Mouse (Mus musculus) embryonic facial prominence, embryonic 13.5 days (tissue): Measurements from ENCODE around the gene Wipi1. TPM values are rescaled to one million over a fixed set of nuclear protein-coding genes. Genes with fewer than 3 reads are reported as not detected.

Source experiments
- ATAC-seq: fragments of 200-750 bp; cut with Nextera tagmentation; 2 replicates; pipeline ENCODE4 v1.8.0; 2017; ENCODE audit warnings: low read depth; ENCODE audit not compliant: insufficient number of reproducible peaks, insufficient read depth, low FRiP score, low TSS enrichment
- H3K27ac ChIP-seq: fragments of 300-500 bp; sonication (generic); 2 replicates; pipeline ENCODE4 v1.5.1; 2015; ENCODE audit warnings: moderate library complexity, mild to moderate bottlenecking, inconsistent platforms
- H3K27me3 ChIP-seq: fragments of 300-500 bp; sonication (generic); 2 replicates; pipeline ENCODE4 v1.6.1; 2015; ENCODE audit warnings: mild to moderate bottlenecking, inconsistent platforms
- H3K36me3 ChIP-seq: fragments of 300-500 bp; sonication (generic); 2 replicates; pipeline ENCODE4 v1.6.1; 2015; ENCODE audit warnings: mild to moderate bottlenecking, inconsistent platforms
- H3K4me1 ChIP-seq: fragments of 300-500 bp; sonication (generic); 2 replicates; pipeline ENCODE4 v1.6.1; 2015; ENCODE audit warnings: inconsistent platforms
- H3K4me2 ChIP-seq: fragments of 300-500 bp; sonication (generic); 2 replicates; pipeline ENCODE4 v1.6.1; 2015; ENCODE audit warnings: moderate library complexity, mild to moderate bottlenecking, inconsistent platforms
- H3K4me3 ChIP-seq: fragments of 300-500 bp; sonication (generic); 2 replicates; pipeline ENCODE4 v1.5.1; 2015; ENCODE audit warnings: mild to moderate bottlenecking, inconsistent platforms
- H3K9ac ChIP-seq: fragments of 300-500 bp; sonication (generic); 2 replicates; pipeline ENCODE4 v1.6.1; 2015; ENCODE audit warnings: mild to moderate bottlenecking, inconsistent platforms
- H3K9me3 ChIP-seq: fragments of 300-500 bp; sonication (generic); 2 replicates; pipeline ENCODE4 v1.6.1; 2016; ENCODE audit warnings: inconsistent platforms
- WGBS: fragments of 180-500 bp; shearing (Covaris S2); methylation state at CpG from one replicate; pipeline ENCODE4 v1.1.7; 2015; ENCODE audit warnings: mixed read lengths; 5-methylcytosine and 5-hydroxymethylcytosine counted together
- polyA plus RNA-seq: library from polyadenylated mRNA; unstranded; fragments of >200 nt; fragmentation: Nextera tagmentation; extraction: Ambion mirVana; gene quantifications from 2 replicates; pipeline ENCODE4 v1.2.1, GENCODE M21; 2015

The Wipi1 gene
- polyA plus RNA-seq, 1 experiment from 2014 or later = 53.5 TPM

DNA sequence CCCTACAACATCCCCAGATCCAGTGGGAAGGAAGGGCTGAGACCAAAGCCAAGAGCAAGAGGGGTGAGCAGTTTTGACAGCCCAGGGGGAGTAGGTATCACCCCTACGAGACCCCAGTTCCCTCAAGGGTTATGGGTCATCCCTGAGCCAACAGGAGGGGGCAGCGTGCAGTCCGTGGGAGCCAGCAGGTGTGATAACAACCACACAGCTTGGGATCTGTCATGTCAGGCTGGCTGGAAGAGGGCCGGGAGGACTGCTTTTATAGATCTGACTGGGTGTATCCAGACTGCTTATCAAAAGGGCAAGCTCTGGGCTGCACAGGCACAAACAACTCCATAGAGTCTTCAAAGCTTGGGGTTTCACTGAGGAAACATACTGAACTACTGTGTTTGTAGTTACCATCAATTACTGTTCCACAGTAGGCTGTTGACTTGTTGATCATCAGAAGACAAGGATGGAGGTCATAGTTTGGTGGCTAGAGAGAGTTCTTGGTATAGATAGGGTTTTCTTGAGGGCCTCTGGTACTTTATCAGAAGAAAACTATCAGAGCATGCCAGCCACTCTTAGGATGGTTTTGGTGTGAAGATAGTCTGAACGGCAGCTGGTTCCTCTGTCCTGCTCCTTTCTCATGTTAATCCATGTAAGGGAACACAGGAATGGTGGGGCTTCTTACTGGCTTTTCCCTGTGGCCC, 62.0 kb downstream of the Wipi1 start:
- no peak overlapping the region for H3K27ac ChIP-seq
- no peaks in the 10 kb centered on the region for H3K27me3 ChIP-seq
- no peak overlapping the region for H3K4me3 ChIP-seq
- H3K36me3 ChIP-seq = no peaks in the 10 kb centered on the region
- no peaks in the 10 kb centered on the region for H3K9me3 ChIP-seq
- H3K9ac ChIP-seq = no peak overlapping the region
- WGBS = 76% methylated on average over 5 of the region's 5 CpGs
- H3K4me1 ChIP-seq = peaks cover 21% of the 10 kb centered on the region
- H3K4me2 ChIP-seq = no peak overlapping the region
- no peak for ATAC-seq

DNA sequence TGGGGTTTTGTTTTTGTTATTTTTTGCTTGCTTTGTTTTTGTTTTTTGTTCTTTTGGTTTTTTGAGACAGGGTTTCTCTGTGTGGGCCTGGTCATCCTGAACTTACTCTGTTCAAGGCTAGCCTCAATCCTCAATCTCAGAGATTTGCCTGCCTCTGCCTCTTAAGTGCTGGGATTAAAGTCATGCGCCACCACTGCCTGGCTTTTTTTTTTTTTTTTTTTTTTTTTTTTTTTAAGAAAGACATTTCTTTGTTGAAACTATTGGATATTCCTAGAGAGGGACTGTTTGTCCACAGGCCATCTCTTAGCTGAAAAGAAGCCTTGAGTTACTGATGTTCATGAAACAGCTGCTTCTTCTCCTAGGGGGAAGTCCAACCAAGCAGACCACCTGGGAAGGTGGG, 64.1 kb downstream of the Wipi1 start:
- Histone ChIP-seq H3K4me2 (no peak overlapping the region), H3K36me3 (no peaks in the 10 kb centered on the region), H3K27me3 (no peaks in the 10 kb centered on the region), H3K27ac (no peak overlapping the region), H3K9ac (no peak overlapping the region), H3K4me1 (peaks cover 15% of the 10 kb centered on the region), H3K4me3 (no peak overlapping the region), H3K9me3 (no peaks in the 10 kb centered on the region)
- ATAC-seq = no peak
- WGBS = 88% methylated on average over 1 of the region's 1 CpGs

- Histone ChIP-seq H3K4me3 (no peak overlapping the region), H3K4me2 (no peak overlapping the region), H3K9ac (no peak overlapping the region), H3K9me3 (no peaks in the 10 kb centered on the region), H3K36me3 (no peaks in the 10 kb centered on the region), H3K4me1 (peaks cover 15% of the 10 kb centered on the region), H3K27me3 (no peaks in the 10 kb centered on the region), H3K27ac (no peak overlapping the region)
- 59% methylated on average over 16 of the region's 16 CpGs for WGBS
- no peak for ATAC-seq
These were observed 65.3 kb downstream of the Wipi1 start for GRCm38 (mm10) chr11:109546305-109547001.

- no peak for ATAC-seq
- WGBS = 61% methylated on average over 12 of the region's 12 CpGs
- Histone ChIP-seq H3K9ac (no peak overlapping the region), H3K4me2 (no peak overlapping the region; the same call in 1 of the 2 replicates), H3K4me3 (no peak overlapping the region), H3K9me3 (no peaks in the 10 kb centered on the region), H3K36me3 (no peaks in the 10 kb centered on the region), H3K27me3 (no peaks in the 10 kb centered on the region), H3K27ac (no peak overlapping the region), H3K4me1 (peaks cover 15% of the 10 kb centered on the region)
These were observed 66.0 kb downstream of the Wipi1 start for GRCm38 (mm10) chr11:109545700-109546143.

DNA sequence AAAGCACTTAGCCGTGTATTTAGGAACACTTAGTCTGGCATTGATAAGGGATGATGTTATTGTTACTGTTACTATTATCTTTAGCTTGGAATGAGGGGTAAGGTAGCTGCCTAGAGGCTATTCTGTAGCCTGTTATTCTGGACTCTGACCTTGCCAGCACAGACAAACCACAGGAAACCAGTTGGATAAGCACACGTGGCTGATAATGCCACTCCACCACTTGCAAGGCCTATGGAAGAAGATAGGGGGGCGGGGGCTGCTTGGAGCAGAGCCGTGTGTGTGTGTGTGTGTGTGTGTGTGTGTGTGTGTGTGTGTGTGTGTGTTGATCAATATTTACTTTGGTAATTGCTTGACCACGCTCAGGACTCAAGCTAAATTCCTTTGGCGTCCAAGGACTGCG, 66.5 kb downstream of the Wipi1 start:
- no peak for ATAC-seq
- Histone ChIP-seq H3K4me3 (no peak overlapping the region), H3K27me3 (no peaks in the 10 kb centered on the region), H3K9ac (no peak overlapping the region), H3K36me3 (no peaks in the 10 kb centered on the region), H3K27ac (no peak overlapping the region), H3K4me2 (no peak overlapping the region), H3K4me1 (peaks cover 15% of the 10 kb centered on the region), H3K9me3 (no peaks in the 10 kb centered on the region)
- WGBS = 58% methylated on average over 7 of the region's 7 CpGs

DNA sequence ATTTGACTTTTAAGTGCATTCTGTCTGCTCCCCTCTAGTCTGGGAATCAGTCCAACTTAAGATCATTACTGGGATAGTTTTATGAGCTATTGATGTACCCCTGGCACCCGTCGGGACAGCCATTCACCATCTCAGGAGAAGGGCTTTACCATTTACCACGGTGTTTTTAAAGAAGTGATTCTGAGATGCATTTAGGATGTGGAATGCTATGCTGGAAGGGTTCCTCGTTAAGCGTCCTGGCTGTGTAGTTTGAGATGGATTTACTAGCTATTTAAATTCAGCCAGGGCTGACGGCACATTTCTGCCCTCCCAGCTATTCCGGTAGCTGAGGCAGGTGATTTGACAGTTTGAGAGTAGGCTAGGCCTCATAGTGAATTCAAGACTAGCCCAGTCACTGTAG, 67.3 kb downstream of the Wipi1 start:
- Histone ChIP-seq H3K4me3 (no peak overlapping the region), H3K9me3 (no peaks in the 10 kb centered on the region), H3K36me3 (no peaks in the 10 kb centered on the region), H3K27me3 (no peaks in the 10 kb centered on the region), H3K27ac (no peak overlapping the region), H3K9ac (no peak overlapping the region), H3K4me1 (peaks cover 15% of the 10 kb centered on the region), H3K4me2 (no peak overlapping the region)
- no peak for ATAC-seq
- 60% methylated on average over 7 of the region's 7 CpGs for WGBS

DNA sequence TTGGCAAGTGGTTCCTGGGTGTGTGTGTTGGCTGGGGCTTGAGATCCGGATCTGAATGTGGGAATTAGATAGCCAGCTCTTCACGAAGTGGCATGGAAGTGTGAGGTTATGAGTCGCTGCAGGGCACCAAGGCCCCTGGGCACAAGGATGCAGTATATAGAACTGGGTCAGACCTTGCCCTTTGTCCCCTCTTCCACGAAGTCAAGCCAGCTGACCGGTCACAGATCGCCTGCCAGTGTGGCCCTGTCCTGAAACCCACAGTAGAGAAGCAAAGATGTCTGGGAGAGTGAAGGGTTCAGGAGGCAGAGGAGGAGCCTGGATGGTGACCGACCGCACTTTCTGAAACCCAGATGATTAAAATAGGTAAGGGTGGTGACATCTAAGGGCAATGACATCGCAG, 68.3 kb downstream of the Wipi1 start:
- Histone ChIP-seq H3K4me1 (peaks cover 19% of the 10 kb centered on the region), H3K27ac (no peak overlapping the region), H3K9ac (no peak overlapping the region), H3K27me3 (no peaks in the 10 kb centered on the region), H3K4me3 (no peak overlapping the region), H3K4me2 (no peak overlapping the region), H3K36me3 (no peaks in the 10 kb centered on the region), H3K9me3 (no peaks in the 10 kb centered on the region)
- 81% methylated on average over 9 of the region's 9 CpGs for WGBS
- ATAC-seq = no peak

- Histone ChIP-seq H3K9ac (no peak overlapping the region), H3K4me2 (no peak overlapping the region), H3K4me1 (peaks cover 8% of the 10 kb centered on the region; the same call in 1 of the 2 replicates), H3K36me3 (no peaks in the 10 kb centered on the region), H3K27ac (no peak overlapping the region), H3K27me3 (no peaks in the 10 kb centered on the region), H3K4me3 (no peak overlapping the region), H3K9me3 (no peaks in the 10 kb centered on the region)
- ATAC-seq = no peak
- 50% methylated on average over 6 of the region's 6 CpGs for WGBS
These were observed 72.5 kb downstream of the Wipi1 start for GRCm38 (mm10) chr11:109539290-109539689.

DNA sequence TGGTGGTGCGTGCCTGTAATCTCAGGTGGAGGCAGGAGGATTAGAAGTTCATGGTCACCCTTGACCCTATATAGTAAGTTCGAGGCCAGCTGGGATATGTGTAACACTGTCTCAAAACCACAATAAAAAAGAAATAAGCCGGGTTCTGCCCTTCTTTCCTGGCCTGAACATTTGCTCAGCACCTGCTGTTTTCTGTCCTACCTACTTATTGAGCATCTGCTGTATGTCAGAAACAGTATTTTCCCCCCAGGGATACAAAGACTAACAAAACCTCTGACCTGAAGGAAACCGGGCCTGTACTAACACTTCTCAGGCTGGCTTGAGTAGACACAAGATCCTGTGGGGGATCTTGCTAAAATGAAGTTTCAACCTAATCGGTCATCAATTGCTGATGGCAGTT, 74.8 kb downstream of the Wipi1 start:
- Histone ChIP-seq H3K4me1 (peaks cover 8% of the 10 kb centered on the region; the same call in 1 of the 2 replicates), H3K4me2 (no peak overlapping the region), H3K36me3 (no peaks in the 10 kb centered on the region), H3K27me3 (no peaks in the 10 kb centered on the region), H3K4me3 (no peak overlapping the region), H3K27ac (no peak overlapping the region), H3K9me3 (no peaks in the 10 kb centered on the region), H3K9ac (no peak overlapping the region)
- ATAC-seq = no peak
- 69% methylated on average over 5 of the region's 5 CpGs for WGBS

DNA sequence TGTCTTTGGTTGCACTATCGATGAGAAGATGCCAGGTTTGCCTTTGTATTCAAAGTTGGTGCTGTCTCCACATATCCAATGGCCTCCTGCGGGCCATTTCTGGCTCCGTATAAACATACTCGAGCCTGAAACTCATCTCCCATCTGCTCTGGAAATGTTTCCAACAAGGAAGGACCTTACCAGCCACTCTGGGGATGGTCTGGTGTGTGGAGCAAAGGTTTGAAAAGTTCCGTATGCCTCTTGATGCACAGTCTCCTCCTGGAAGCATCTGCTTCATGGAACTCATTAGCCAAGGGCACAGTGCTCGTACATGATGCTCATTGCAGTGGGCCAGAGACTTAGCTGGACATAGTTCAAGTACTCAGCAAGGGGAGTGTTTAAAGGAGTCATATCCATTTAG, 75.8 kb downstream of the Wipi1 start:
- Histone ChIP-seq H3K4me2 (no peak overlapping the region), H3K4me1 (peaks cover 8% of the 10 kb centered on the region; the same call in 1 of the 2 replicates), H3K27me3 (no peaks in the 10 kb centered on the region), H3K27ac (no peak overlapping the region), H3K4me3 (no peak overlapping the region), H3K9ac (no peak overlapping the region), H3K36me3 (no peaks in the 10 kb centered on the region), H3K9me3 (no peaks in the 10 kb centered on the region)
- ATAC-seq = no peak
- 89% methylated on average over 6 of the region's 6 CpGs for WGBS

GRCm38 (mm10) chr11:109530030-109530429, 81.7 kb downstream of the Wipi1 start:
- H3K36me3 ChIP-seq = no peaks in the 10 kb centered on the region
- ATAC-seq = no peak
- H3K9ac ChIP-seq = no peak overlapping the region
- H3K27me3 ChIP-seq = no peaks in the 10 kb centered on the region
- WGBS = 86% methylated on average over 4 of the region's 4 CpGs
- no peak overlapping the region for H3K27ac ChIP-seq
- no peak overlapping the region for H3K4me3 ChIP-seq
- H3K4me1 ChIP-seq = no peaks in the 10 kb centered on the region
- no peak overlapping the region for H3K4me2 ChIP-seq
- no peaks in the 10 kb centered on the region for H3K9me3 ChIP-seq

DNA sequence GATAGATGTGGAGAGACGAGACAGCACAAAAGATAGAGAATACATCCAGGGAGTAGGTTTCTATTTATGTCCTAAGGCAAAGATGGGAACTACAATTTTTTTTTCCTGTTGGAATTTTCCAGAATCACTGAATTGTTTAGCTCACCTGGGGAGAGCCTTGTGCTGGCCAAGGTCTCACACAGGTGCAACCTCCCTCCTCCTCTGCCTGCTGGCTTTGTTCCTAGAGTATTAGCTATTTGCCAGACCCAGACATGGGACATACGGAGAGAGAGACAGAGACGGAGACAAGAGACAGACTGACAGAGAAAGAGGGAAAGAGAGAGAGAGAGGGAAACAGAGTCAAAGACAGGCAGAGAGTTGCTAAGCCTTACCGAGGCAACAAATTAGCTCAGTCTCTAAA, 86.2 kb downstream of the Wipi1 start:
- Histone ChIP-seq H3K4me1 (no peaks in the 10 kb centered on the region), H3K27ac (no peak overlapping the region), H3K36me3 (no peaks in the 10 kb centered on the region), H3K27me3 (no peaks in the 10 kb centered on the region), H3K9me3 (no peaks in the 10 kb centered on the region), H3K4me3 (no peak overlapping the region), H3K9ac (no peak overlapping the region), H3K4me2 (no peak overlapping the region)
- ATAC-seq = no peak
- 79% methylated on average over 4 of the region's 4 CpGs for WGBS
